Mouse (Mus musculus) heart, adult 2 months (tissue): Measurements from ENCODE around the gene Chrna4.

Source experiments
- CTCF ChIP-seq: fragments of 200-600 bp; IDR thresholded peaks from 2 replicates; pipeline ENCODE4 v1.8.1; 2022; ENCODE audit warnings: antibody characterized with exemption, mild to moderate bottlenecking, moderate library complexity
- EP300 ChIP-seq: fragments of 200-500 bp; IDR thresholded peaks from 2 replicates; pipeline ENCODE4 v1.6.1; 2011; ENCODE audit warnings: low read depth, low read length, control low read depth; ENCODE audit not compliant: insufficient read depth
- POLR2A ChIP-seq: fragments of 200-500 bp; IDR thresholded peaks from 2 replicates; pipeline ENCODE4 v1.6.1; 2011; ENCODE audit warnings: mild to moderate bottlenecking, low read depth, low read length, control low read depth; ENCODE audit not compliant: insufficient read depth

DNA sequence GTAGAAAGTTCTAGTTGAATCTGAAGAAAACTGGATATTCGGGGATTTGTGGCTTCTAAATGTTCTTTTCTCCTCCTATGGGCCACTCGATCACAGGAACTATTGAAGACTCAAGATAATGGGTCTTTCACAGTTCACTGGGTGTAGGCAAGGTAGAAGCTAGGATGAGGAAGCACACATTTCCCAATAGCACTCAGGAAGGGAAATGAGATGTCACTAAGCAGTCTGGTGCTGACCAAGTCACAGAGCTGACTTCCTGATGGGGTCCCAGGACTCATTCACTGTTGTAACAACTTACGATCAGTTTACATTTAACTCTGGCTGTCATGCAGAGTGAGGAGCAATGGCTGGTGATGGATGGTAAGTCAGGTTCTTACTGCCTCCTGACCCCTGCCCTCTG, 46.8 kb upstream of the Chrna4 start:
- TF ChIP-seq POLR2A (no peak), CTCF (no peak), EP300 (no peak)
